In the genomic region with DNA sequence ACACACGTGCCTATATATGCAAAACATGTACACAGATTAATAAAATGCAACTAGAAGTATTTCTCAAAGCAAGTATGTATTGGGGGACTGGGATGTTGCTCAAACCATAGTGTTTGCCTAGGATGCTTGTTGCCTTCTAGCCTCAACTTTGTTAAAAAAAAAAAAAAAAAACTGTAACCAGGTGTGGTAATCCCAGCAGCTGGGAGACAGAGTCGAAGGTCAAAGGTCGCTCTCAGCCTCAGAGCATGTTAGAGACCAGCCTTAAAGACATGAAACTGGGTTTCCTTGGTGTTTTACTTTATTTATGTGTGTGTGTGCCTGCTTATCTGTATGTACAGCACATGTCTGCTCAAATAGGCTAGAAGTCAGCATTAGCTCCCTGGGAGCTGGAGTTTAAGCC, we compare ENCODE assay signal across 30 mouse cellular contexts. TPM values are rescaled to one million over a fixed set of nuclear protein-coding genes. Genes with fewer than 3 reads are reported as not detected.
DNase-seq lines count a peak whose midpoint lies in the region; ATAC-seq and TF ChIP-seq lines count a peak whose summit lies in the region.
"Had no signal": no experiment of that assay in that cellular context is flagged by ENCODE, and none has a peak within 500 bp of the region (broad histone marks: within the 10 kb centered on the region; RNA-seq: fewer than 3 reads in every experiment).

No protein-coding gene starts in this region.

- WGBS in kidney, adult 2 months = 65% methylated on average over 3 of the region's 3 CpGs
- WGBS in kidney, embryonic 14.5 days = 75% methylated on average over 3 of the region's 3 CpGs
- 26% methylated on average over 3 of the region's 3 CpGs for WGBS in small intestine, adult 2 months

- peaks cover 14% of the 10 kb centered on the region for H3K4me1 ChIP-seq in kidney, adult 2 months (ENCODE audit: control insufficient read depth, insufficient read depth, low read length)
- H3K4me1 ChIP-seq in kidney, embryonic 14.5 days (ENCODE audit: control insufficient read depth, insufficient read depth, low read length) = no peaks in the 10 kb centered on the region
- H3K4me1 ChIP-seq in ES-Bruce4 (ENCODE audit: control insufficient read depth, insufficient read depth, low read length) = no peaks in the 10 kb centered on the region
- peaks cover 37% of the 10 kb centered on the region for H3K4me1 ChIP-seq in small intestine, adult 2 months (ENCODE audit: control insufficient read depth, insufficient read depth, insufficient read length, low read length)
- H3K4me1 ChIP-seq: embryonic facial prominence, embryonic 10.5 days; forebrain, embryonic 12.5 days; forebrain, embryonic 15.5 days; hindbrain, embryonic 12.5 days; hindbrain, embryonic 15.5 days had no signal

- no peaks in the 10 kb centered on the region for H3K27me3 ChIP-seq in kidney, adult 2 months (replicated peaks; ENCODE audit: control insufficient read depth, insufficient read depth, low read length)
- no peaks in the 10 kb centered on the region for H3K27me3 ChIP-seq in kidney, embryonic 14.5 days (ENCODE audit: control insufficient read depth, insufficient read depth, low read length)
- H3K27me3 ChIP-seq in ES-Bruce4 (ENCODE audit: control insufficient read depth, insufficient read depth, low read length, poor library complexity, severe bottlenecking) = no peaks in the 10 kb centered on the region
- no peaks in the 10 kb centered on the region for H3K27me3 ChIP-seq in small intestine, adult 2 months (ENCODE audit: control insufficient read depth, insufficient read depth, low read length)
- H3K27me3 ChIP-seq: embryonic facial prominence, embryonic 13.5 days; forebrain, embryonic 12.5 days; forebrain, embryonic 15.5 days; hindbrain, embryonic 12.5 days; hindbrain, embryonic 15.5 days; Patski had no signal

- no peak for TF ChIP-seq EP300 in ES-Bruce4 (IDR thresholded peaks at IDR 0.05; ENCODE audit: insufficient read depth, low read depth, low read length)

- no peaks in the 10 kb centered on the region for H3K9me3 ChIP-seq in kidney, embryonic 14.5 days (ENCODE audit: control insufficient read depth, low read length)
- no peaks in the 10 kb centered on the region for H3K9me3 ChIP-seq in ES-Bruce4 (replicated peaks; ENCODE audit: control insufficient read depth, insufficient read depth, low read length, poor library complexity, severe bottlenecking)
- H3K9me3 ChIP-seq: embryonic facial prominence, embryonic 10.5 days; embryonic facial prominence, embryonic 13.5 days; forebrain, embryonic 12.5 days; forebrain, embryonic 15.5 days; G1E; heart, embryonic 13.5 days; hindbrain, embryonic 15.5 days had no signal

- H3K9ac ChIP-seq in kidney, embryonic 14.5 days (ENCODE audit: low read depth, low read length) = no peak overlapping the region
- no peak overlapping the region for H3K9ac ChIP-seq in ES-Bruce4 (ENCODE audit: low read depth, poor library complexity, severe bottlenecking)
- H3K9ac ChIP-seq: embryonic facial prominence, embryonic 13.5 days; forebrain, embryonic 12.5 days; forebrain, embryonic 15.5 days; heart, embryonic 13.5 days; hindbrain, embryonic 12.5 days; hindbrain, embryonic 15.5 days had no signal

- no peak for TF ChIP-seq POLR2A in kidney, adult 2 months (IDR thresholded peaks at IDR 0.05; ENCODE audit: low read depth, low read length)
- TF ChIP-seq POLR2A in ES-Bruce4 (IDR thresholded peaks at IDR 0.05; ENCODE audit: insufficient read depth, low read length) = no peak
- no peak for TF ChIP-seq POLR2A in small intestine, adult 2 months (IDR thresholded peaks at IDR 0.05; ENCODE audit: low read depth, low read length)

- no peak overlapping the region for H3K4me3 ChIP-seq in kidney, adult 2 months (ENCODE audit: insufficient read depth, low read depth, low read length)
- H3K4me3 ChIP-seq in kidney, embryonic 14.5 days (ENCODE audit: low read length) = no peak overlapping the region
- no peak overlapping the region for H3K4me3 ChIP-seq in ES-Bruce4 (ENCODE audit: low read depth, low read length)
- no peak overlapping the region for H3K4me3 ChIP-seq in small intestine, adult 2 months (ENCODE audit: low read depth, low read length)
- H3K4me3 ChIP-seq: embryonic facial prominence, embryonic 10.5 days; embryonic facial prominence, embryonic 13.5 days; erythroblast, embryonic 14.5 days; forebrain, embryonic 12.5 days; forebrain, embryonic 15.5 days; heart, embryonic 13.5 days; hindbrain, embryonic 12.5 days; hindbrain, embryonic 15.5 days had no signal

- no peak for ATAC-seq in kidney, embryonic 14.5 days (ENCODE audit: low FRiP score, low TSS enrichment)
- ATAC-seq: forebrain, embryonic 15.5 days; Patski had no signal

- no peak overlapping the region for H3K4me2 ChIP-seq in kidney, embryonic 14.5 days (replicated peaks; ENCODE audit: low read depth, low read length)
- H3K4me2 ChIP-seq: embryonic facial prominence, embryonic 13.5 days; forebrain, embryonic 12.5 days; forebrain, embryonic 15.5 days; heart, embryonic 13.5 days; hindbrain, embryonic 12.5 days; hindbrain, embryonic 15.5 days had no signal

- H3K36me3 ChIP-seq in kidney, adult 2 months (ENCODE audit: control insufficient read depth, insufficient read depth, low read length) = no peaks in the 10 kb centered on the region
- no peaks in the 10 kb centered on the region for H3K36me3 ChIP-seq in kidney, embryonic 14.5 days (ENCODE audit: control insufficient read depth, insufficient read depth, low read length)
- no peaks in the 10 kb centered on the region for H3K36me3 ChIP-seq in ES-Bruce4 (ENCODE audit: control insufficient read depth, insufficient read depth, low read length, poor library complexity, severe bottlenecking)
- H3K36me3 ChIP-seq in small intestine, adult 2 months (ENCODE audit: control insufficient read depth, insufficient read depth, low read length) = no peaks in the 10 kb centered on the region
- H3K36me3 ChIP-seq: embryonic facial prominence, embryonic 10.5 days; embryonic facial prominence, embryonic 13.5 days; forebrain, embryonic 12.5 days; forebrain, embryonic 15.5 days; G1E; heart, embryonic 13.5 days; hindbrain, embryonic 12.5 days; hindbrain, embryonic 15.5 days had no signal

- peak; percentile 67 for DNase-seq in kidney, adult 2 months
- peak; percentile 46 to 60 for DNase-seq in kidney, postnatal 36 days
- no peak for DNase-seq in kidney, postnatal 10 days
- DNase-seq in layer of hippocampus, postnatal 25 days (ENCODE audit: extremely low spot score in 1 of 2, low spot score in 1 of 2) = no peak
- no peak for DNase-seq in thymus, postnatal 14 days
- DNase-seq: adrenal gland, adult 2 months; adrenal gland, postnatal 25 days; B cell, adult 2 months; cerebellum, adult 11-12 months; cerebellum, adult 8-10 months; cerebellum, postnatal 10 days; cerebellum, postnatal 36 days; embryo, embryonic 11 days; gastrocnemius, postnatal 25 days; heart, adult 18-20 months had no signal

- H3K27ac ChIP-seq in kidney, adult 2 months (ENCODE audit: insufficient read depth, low read depth, low read length) = no peak overlapping the region
- H3K27ac ChIP-seq in kidney, embryonic 14.5 days (ENCODE audit: low read depth, low read length) = no peak overlapping the region
- H3K27ac ChIP-seq in ES-Bruce4 (ENCODE audit: insufficient read depth, low read length) = 0 out of 2 replicates have a peak overlapping the region, but pooled peaks have one; percentile 34
- peak overlapping the region; percentile 78 for H3K27ac ChIP-seq in small intestine, adult 2 months (ENCODE audit: insufficient read depth, low read depth, low read length)
- H3K27ac ChIP-seq: embryonic facial prominence, embryonic 10.5 days; embryonic facial prominence, embryonic 13.5 days; forebrain, embryonic 12.5 days; forebrain, embryonic 15.5 days; heart, embryonic 13.5 days; hindbrain, embryonic 12.5 days; hindbrain, embryonic 15.5 days had no signal

- TF ChIP-seq CTCF in kidney, adult 2 months (conservative IDR thresholded peaks at IDR 0.05; ENCODE audit: insufficient read depth, insufficient read length, low read depth, low read length) = no peak
- TF ChIP-seq CTCF in ES-Bruce4 (IDR thresholded peaks at IDR 0.05; ENCODE audit: low read depth, low read length) = no peak
- no peak for TF ChIP-seq CTCF in small intestine, adult 2 months (IDR thresholded peaks at IDR 0.05; ENCODE audit: extremely low read depth, insufficient read length, insufficient replicate concordance, low read depth, low read length)

RNA-seq across cellular contexts. Expression of a gene that starts 7.7 kb away (rescaled TPM):
- polyA plus RNA-seq in kidney, adult 2 months (2012; rRNA removed) = 0.75 and 0.98 TPM in 2 replicates
- polyA plus RNA-seq in kidney, embryonic 14.5 days (2014; fragmentation: Nextera tagmentation; extraction: Ambion mirVana) = not detected in 2 replicates
- not detected in 2 replicates for polyA plus RNA-seq in ES-Bruce4 (2011; ENCODE audit: insufficient read depth, insufficient read length, low read depth, missing spikeins)
- 1.9 and 2.2 TPM in 2 replicates for polyA plus RNA-seq in small intestine, adult 2 months (2012; rRNA removed)
- 100 to 1,000 TPM; 226 to 229 TPM for total RNA-seq in layer of hippocampus, postnatal 25 days (2021)
- total RNA-seq: hematopoietic stem cell, adult 5-6 weeks had no signal
- polyA plus RNA-seq: embryonic facial prominence, embryonic 10.5 days; embryonic facial prominence, embryonic 13.5 days; erythroblast, embryonic 14.5 days; forebrain, embryonic 12.5 days; G1E; heart, embryonic 13.5 days; heart, embryonic 16.5 days had no signal

RNA-seq across cellular contexts. Expression of a gene that starts 28.6 kb away (rescaled TPM):
- polyA plus RNA-seq in kidney, adult 2 months (2012; rRNA removed) = 95.2 and 107 TPM in 2 replicates
- polyA plus RNA-seq in kidney, embryonic 14.5 days (2014; fragmentation: Nextera tagmentation; extraction: Ambion mirVana) = 32.0 and 44.5 TPM in 2 replicates
- polyA plus RNA-seq in ES-Bruce4 (2011; ENCODE audit: insufficient read depth, insufficient read length, low read depth, missing spikeins) = 94.4 and 106 TPM in 2 replicates
- 31.0 and 82.9 TPM in 2 replicates for polyA plus RNA-seq in small intestine, adult 2 months (2012; rRNA removed)
- 100 to 1,000 TPM; 259 to 264 TPM for total RNA-seq in layer of hippocampus, postnatal 25 days (2021)

RNA-seq across cellular contexts. Expression of a gene that starts 42.7 kb away (rescaled TPM):
- polyA plus RNA-seq in kidney, adult 2 months (2012; rRNA removed) = 0.73 and 2.5 TPM in 2 replicates
- 0.66 and 0.83 TPM in 2 replicates for polyA plus RNA-seq in kidney, embryonic 14.5 days (2014; fragmentation: Nextera tagmentation; extraction: Ambion mirVana)
- 1.5 and 1.8 TPM in 2 replicates for polyA plus RNA-seq in ES-Bruce4 (2011; ENCODE audit: insufficient read depth, insufficient read length, low read depth, missing spikeins)
- polyA plus RNA-seq in small intestine, adult 2 months (2012; rRNA removed) = 3.9 and 5.4 TPM in 2 replicates
- under 1 TPM in 1 of 2 experiments, not detected in 1; 0.12 TPM for total RNA-seq in layer of hippocampus, postnatal 25 days (2021)

Comparison
In these comparisons a context has a peak if more than half of its experiments do, and no peak if none do; other contexts are left out.
1. DNase-seq: peak in kidney, adult 2 months (single experiment) and kidney, postnatal 36 days (2 of 2); none in kidney, postnatal 10 days (single experiment), layer of hippocampus, postnatal 25 days (0 of 2) and thymus, postnatal 14 days (single experiment).
2. H3K27ac ChIP-seq: peak in ES-Bruce4 (single experiment) and small intestine, adult 2 months (single experiment); none in kidney, adult 2 months (single experiment) and kidney, embryonic 14.5 days (single experiment).